Mouse (Mus musculus) stomach, postnatal 0 days (tissue): ENCODE data around the gene Thsd4.

Experiments used
- CTCF ChIP-seq: IDR thresholded peaks from 2 replicates; pipeline ENCODE4 v1.5.1; 2016; ENCODE audit warnings: antibody characterized with exemption, low read depth, mild to moderate bottlenecking, moderate library complexity
- EP300 ChIP-seq: optimal IDR thresholded peaks from 2 replicates; pipeline ENCODE3; 2016; ENCODE audit warnings: antibody characterized with exemption

- TF ChIP-seq CTCF, result no peak
- TF ChIP-seq EP300, result no peak
These were observed 209.2 kb downstream of the Thsd4 start for GRCm38 (mm10) chr9:60312670-60313069.
